Mouse (Mus musculus): ENCODE measurements at regions not wholly inside any gene's neighbourhood (a gene's known extent, or its start where the extent isn't known, plus 50 kb on each side); places are given as distances from the start of the nearest gene placed in this dataset.

- Histone ChIP-seq H3K36me3 (replicated peaks; ENCODE audit: control insufficient read depth, insufficient read depth, low read depth) (no peaks in the 10 kb centered on the region), H3K9ac (replicated peaks) (no peak overlapping the region), H3K27ac (no peak overlapping the region), H3K4me2 (ENCODE audit: low read depth) (no peak overlapping the region), H3K27me3 (ENCODE audit: control insufficient read depth, insufficient read depth, low read length) (no peaks in the 10 kb centered on the region), H3K4me1 (replicated peaks; ENCODE audit: control insufficient read depth in 2 of 2, insufficient read depth in 2 of 2, low read length in 1 of 2) (no peaks in the 10 kb centered on the region), H3K4me3 (ENCODE audit: insufficient read depth in 1 of 2, low read depth in 2 of 2, low read length in 2 of 2) (no peak overlapping the region), H3K9me3 (ENCODE audit: control insufficient read depth, low read length) (peaks cover 2% of the 10 kb centered on the region)
- TF ChIP-seq CTCF (IDR thresholded peaks at IDR 0.05; ENCODE audit: low read depth) (no peak), EP300 (IDR thresholded peaks at IDR 0.05; ENCODE audit: low read depth) (no peak)
- ATAC-seq (ENCODE audit: insufficient read depth) (peak; percentile 27; the same call in 1 of the 2 replicates), DNase-seq (ENCODE audit: low read depth in 3 of 3, low spot score in 3 of 3) (no peak)
Measured at GRCm38 (mm10) chr16:3246422-3246821, 344.4 kb upstream of the Olfr161 start.

- TF ChIP-seq EP300 (IDR thresholded peaks at IDR 0.05; ENCODE audit: low read depth), result no peak
- no peak for TF ChIP-seq CTCF (IDR thresholded peaks at IDR 0.05; ENCODE audit: low read depth)
- Histone ChIP-seq H3K4me2 (ENCODE audit: low read depth) (no peak overlapping the region), H3K36me3 (replicated peaks; ENCODE audit: control insufficient read depth, insufficient read depth, low read depth) (no peaks in the 10 kb centered on the region), H3K27ac (no peak overlapping the region), H3K27me3 (ENCODE audit: control insufficient read depth, insufficient read depth, low read length) (no peaks in the 10 kb centered on the region), H3K9me3 (ENCODE audit: control insufficient read depth, low read length) (no peaks in the 10 kb centered on the region), H3K4me1 (replicated peaks; ENCODE audit: control insufficient read depth in 2 of 2, insufficient read depth in 2 of 2, low read length in 1 of 2) (no peaks in the 10 kb centered on the region), H3K4me3 (ENCODE audit: insufficient read depth in 1 of 2, low read depth in 2 of 2, low read length in 2 of 2) (no peak overlapping the region), H3K9ac (replicated peaks) (no peak overlapping the region)
- DNase-seq (ENCODE audit: low read depth in 3 of 3, low spot score in 3 of 3) (no peak), ATAC-seq (ENCODE audit: insufficient read depth) (no peak)
- WGBS (ENCODE audit: insufficient replicate concordance), result 30% methylated on average over 2 of the region's 2 CpGs
Measured at GRCm38 (mm10) chr16:3247006-3247754, 343.7 kb upstream of the Olfr161 start.

DNA sequence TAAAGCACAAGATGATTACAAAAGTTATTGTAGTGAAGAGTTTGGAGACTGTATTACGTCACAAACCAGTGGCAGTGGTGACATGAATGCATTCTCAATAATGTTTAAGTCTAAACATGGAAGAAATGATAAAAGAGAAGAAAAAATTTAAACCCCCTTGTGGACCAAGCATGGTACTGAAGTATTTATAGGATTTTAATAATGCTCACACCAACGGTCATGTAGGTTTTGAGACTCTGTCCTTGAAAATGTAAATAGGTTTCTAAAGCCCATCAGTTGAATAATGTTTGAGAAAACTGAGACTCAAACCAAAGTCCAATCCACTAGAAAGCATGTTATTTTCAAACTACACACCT, 343.1 kb upstream of the Olfr161 start:
- ATAC-seq (ENCODE audit: insufficient read depth), result no peak
- WGBS (ENCODE audit: insufficient replicate concordance), result 34% methylated on average over 2 of the region's 2 CpGs

GRCm38 (mm10) chr16:3253885-3254284, 337.0 kb upstream of the Olfr161 start:
- H3K4me2 ChIP-seq (ENCODE audit: low read depth), result no peak overlapping the region
- H3K36me3 ChIP-seq (replicated peaks; ENCODE audit: control insufficient read depth, insufficient read depth, low read depth), result no peaks in the 10 kb centered on the region
- H3K27ac ChIP-seq, result no peak overlapping the region
- no peak overlapping the region for H3K4me3 ChIP-seq (ENCODE audit: insufficient read depth in 1 of 2, low read depth in 2 of 2, low read length in 2 of 2)
- no peak overlapping the region for H3K9ac ChIP-seq (replicated peaks)
- no peaks in the 10 kb centered on the region for H3K4me1 ChIP-seq (replicated peaks; ENCODE audit: control insufficient read depth in 2 of 2, insufficient read depth in 2 of 2, low read length in 1 of 2)
- no peaks in the 10 kb centered on the region for H3K27me3 ChIP-seq (ENCODE audit: control insufficient read depth, insufficient read depth, low read length)
- no peak for DNase-seq (ENCODE audit: low read depth in 3 of 3, low spot score in 3 of 3)
- TF ChIP-seq CTCF (IDR thresholded peaks at IDR 0.05; ENCODE audit: low read depth), result no peak
- TF ChIP-seq EP300 (IDR thresholded peaks at IDR 0.05; ENCODE audit: low read depth), result no peak
- 26% methylated on average over 1 of the region's 1 CpGs for WGBS (ENCODE audit: insufficient replicate concordance)
- ATAC-seq (ENCODE audit: insufficient read depth), result no peak
- no peaks in the 10 kb centered on the region for H3K9me3 ChIP-seq (ENCODE audit: control insufficient read depth, low read length)

More for the DNA sequence above, 343.1 kb upstream of the Olfr161 start:
- Histone ChIP-seq H3K36me3 (replicated peaks; ENCODE audit: control insufficient read depth, insufficient read depth, low read depth) (no peaks in the 10 kb centered on the region), H3K4me2 (ENCODE audit: low read depth) (no peak overlapping the region), H3K27ac (no peak overlapping the region), H3K9me3 (ENCODE audit: control insufficient read depth, low read length) (no peaks in the 10 kb centered on the region), H3K4me1 (replicated peaks; ENCODE audit: control insufficient read depth in 2 of 2, insufficient read depth in 2 of 2, low read length in 1 of 2) (no peaks in the 10 kb centered on the region), H3K4me3 (ENCODE audit: insufficient read depth in 1 of 2, low read depth in 2 of 2, low read length in 2 of 2) (no peak overlapping the region), H3K27me3 (ENCODE audit: control insufficient read depth, insufficient read depth, low read length) (no peaks in the 10 kb centered on the region), H3K9ac (replicated peaks) (no peak overlapping the region)
- no peak for DNase-seq (ENCODE audit: low read depth in 3 of 3, low spot score in 3 of 3)
- TF ChIP-seq EP300 (IDR thresholded peaks at IDR 0.05; ENCODE audit: low read depth), result no peak
- no peak for TF ChIP-seq CTCF (IDR thresholded peaks at IDR 0.05; ENCODE audit: low read depth)

GRCm38 (mm10) chr16:3256051-3256450, 334.8 kb upstream of the Olfr161 start:
- Histone ChIP-seq H3K9me3 (ENCODE audit: control insufficient read depth, low read length) (no peaks in the 10 kb centered on the region), H3K27ac (no peak overlapping the region), H3K36me3 (replicated peaks; ENCODE audit: control insufficient read depth, insufficient read depth, low read depth) (no peaks in the 10 kb centered on the region), H3K4me1 (replicated peaks; ENCODE audit: control insufficient read depth in 2 of 2, insufficient read depth in 2 of 2, low read length in 1 of 2) (no peaks in the 10 kb centered on the region), H3K4me2 (ENCODE audit: low read depth) (no peak overlapping the region), H3K9ac (replicated peaks) (no peak overlapping the region), H3K4me3 (ENCODE audit: insufficient read depth in 1 of 2, low read depth in 2 of 2, low read length in 2 of 2) (no peak overlapping the region), H3K27me3 (ENCODE audit: control insufficient read depth, insufficient read depth, low read length) (no peaks in the 10 kb centered on the region)
- TF ChIP-seq EP300 (IDR thresholded peaks at IDR 0.05; ENCODE audit: low read depth) (no peak), CTCF (IDR thresholded peaks at IDR 0.05; ENCODE audit: low read depth) (no peak)
- DNase-seq (ENCODE audit: low read depth in 3 of 3, low spot score in 3 of 3) (no peak), ATAC-seq (ENCODE audit: insufficient read depth) (no peak)
